Mouse (Mus musculus): Measurements from ENCODE around the gene 2410131K14Rik.

Gene 2410131K14Rik

GRCm38 (mm10) chr5:118310389-118310788 is 65.4 kb downstream of the 2410131K14Rik start:
- no peak for DNase-seq (ENCODE audit: low read depth, low spot score)

- no peak for DNase-seq (ENCODE audit: low read depth, low spot score)
These were observed 66.2 kb downstream of the 2410131K14Rik start for GRCm38 (mm10) chr5:118311251-118311650.

- DNase-seq (ENCODE audit: low read depth, low spot score): no peak
These were observed 68.7 kb downstream of the 2410131K14Rik start for GRCm38 (mm10) chr5:118313766-118314165.

Data from telencephalon, adult 2 months (tissue).